Mouse (Mus musculus) forebrain, embryonic 16.5 days (tissue): ENCODE data around the gene Pan3. TPM values are rescaled to one million over a fixed set of nuclear protein-coding genes. Genes with fewer than 3 reads are reported as not detected.

Experiments
- ATAC-seq: fragments of 200-750 bp; cut with Nextera tagmentation; 2 replicates; pipeline ENCODE4 v1.8.0; 2017; ENCODE audit warnings: mild to moderate bottlenecking, moderate library complexity
- H3K27ac ChIP-seq: fragments of 300-500 bp; sonication (generic); 2 replicates; pipeline ENCODE4 v1.5.1; 2014; ENCODE audit warnings: low read length, control low read depth
- H3K27me3 ChIP-seq: fragments of 300-500 bp; sonication (generic); replicated peaks from 2 replicates; pipeline ENCODE4 v1.6.1; 2014; ENCODE audit warnings: low read length; ENCODE audit not compliant: control insufficient read depth, insufficient read depth
- H3K36me3 ChIP-seq: fragments of 300-500 bp; sonication (generic); 2 replicates; pipeline ENCODE4 v1.6.1; 2014; ENCODE audit not compliant: control insufficient read depth, insufficient read depth
- H3K4me1 ChIP-seq: fragments of 300-500 bp; sonication (generic); replicated peaks from 2 replicates; pipeline ENCODE4 v1.6.1; 2014; ENCODE audit warnings: low read length; ENCODE audit not compliant: control insufficient read depth, insufficient read depth
- H3K4me2 ChIP-seq: fragments of 300-500 bp; sonication (generic); 2 replicates; pipeline ENCODE4 v1.6.1; 2014; ENCODE audit warnings: mild to moderate bottlenecking, low read length, control low read depth
- H3K4me3 ChIP-seq: fragments of 300-500 bp; sonication (generic); replicated peaks from 2 replicates; pipeline ENCODE4 v1.5.1; 2014; ENCODE audit warnings: mild to moderate bottlenecking, low read length, control low read depth
- H3K9ac ChIP-seq: fragments of 300-500 bp; sonication (generic); replicated peaks from 2 replicates; pipeline ENCODE4 v1.6.1; 2014; ENCODE audit warnings: low read depth, low read length, control low read depth
- H3K9me3 ChIP-seq: fragments of 300-500 bp; sonication (generic); 2 replicates; pipeline ENCODE4 v1.6.1; 2016; ENCODE audit warnings: low read length; ENCODE audit not compliant: control insufficient read depth
- WGBS: fragments of 180-500 bp; shearing (Covaris S2); extraction: QIAGEN DNeasy Blood & Tissue Kit; methylation state at CpG from one replicate; pipeline ENCODE4 v1.1.7; 2014; 5-methylcytosine and 5-hydroxymethylcytosine counted together
- polyA plus RNA-seq: library from polyadenylated mRNA; unstranded; fragments of >200 nt; fragmentation: Nextera tagmentation; extraction: Ambion mirVana; gene quantifications from 2 replicates; pipeline ENCODE4 v1.2.1, GENCODE M21; 2015

Pan3 gene
- polyA plus RNA-seq, 1 experiment from 2014 or later: 67.0 TPM

- 83% methylated on average over 6 of the region's 6 CpGs for WGBS
- no peak for ATAC-seq
- H3K4me3 ChIP-seq: no peak overlapping the region
Measured at GRCm38 (mm10) chr5:147577003-147577402, 147.0 kb downstream of the Pan3 start.

DNA sequence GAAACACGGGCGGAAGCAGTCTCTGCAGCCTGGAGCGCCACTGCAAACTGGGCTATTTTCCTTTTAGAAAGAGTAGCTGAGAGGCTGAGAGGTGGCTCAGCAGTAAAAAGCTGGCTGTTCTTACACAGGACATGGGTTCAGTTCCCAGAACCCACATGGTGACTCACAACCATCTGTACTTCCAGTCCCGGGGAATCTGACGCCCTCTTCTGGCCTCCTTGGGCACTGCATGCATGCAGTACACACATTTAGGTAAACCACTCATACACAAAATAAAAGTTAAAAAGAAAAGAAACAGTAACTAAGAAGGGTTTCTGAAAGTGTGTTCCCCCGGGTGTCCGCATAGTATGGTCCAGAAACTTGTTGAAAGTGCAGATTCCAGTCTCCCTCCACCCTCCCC is 149.2 kb downstream of the Pan3 start:
- H3K4me2 ChIP-seq: no peak overlapping the region

More at GRCm38 (mm10) chr5:147577003-147577402, 147.0 kb downstream of the Pan3 start:
- H3K9me3 ChIP-seq: no peaks in the 10 kb centered on the region
- no peaks in the 10 kb centered on the region for H3K4me1 ChIP-seq
- no peak overlapping the region for H3K4me2 ChIP-seq
- no peaks in the 10 kb centered on the region for H3K36me3 ChIP-seq
- no peaks in the 10 kb centered on the region for H3K27me3 ChIP-seq
- H3K9ac ChIP-seq: no peak overlapping the region
- H3K27ac ChIP-seq: no peak overlapping the region

DNA sequence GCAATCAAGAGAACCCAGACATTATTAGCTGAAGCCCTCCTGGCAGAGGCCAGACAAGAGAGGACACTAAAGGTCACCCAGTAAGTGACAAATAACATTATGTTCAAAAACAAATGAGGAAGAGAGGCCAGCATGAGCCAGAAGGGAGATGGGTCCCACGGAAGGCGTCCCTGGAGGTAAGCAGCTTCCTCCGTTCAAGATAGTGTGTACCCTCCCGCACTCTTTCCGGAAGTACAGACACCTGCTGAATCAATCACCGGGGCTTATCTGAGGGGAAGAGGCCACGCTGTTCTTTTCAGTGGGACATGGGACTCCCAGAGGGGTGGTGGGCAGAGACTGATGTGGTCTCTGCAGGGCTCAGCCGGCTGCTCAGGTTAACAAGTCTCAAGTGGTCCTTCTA is 149.7 kb downstream of the Pan3 start:
- no peak overlapping the region for H3K4me2 ChIP-seq
- H3K9me3 ChIP-seq: no peaks in the 10 kb centered on the region
- no peaks in the 10 kb centered on the region for H3K4me1 ChIP-seq
- ATAC-seq: no peak
- H3K27ac ChIP-seq: no peak overlapping the region
- H3K27me3 ChIP-seq: no peaks in the 10 kb centered on the region
- H3K9ac ChIP-seq: no peak overlapping the region
- WGBS: 83% methylated on average over 8 of the region's 8 CpGs
- no peak overlapping the region for H3K4me3 ChIP-seq
- H3K36me3 ChIP-seq: no peaks in the 10 kb centered on the region

More for the DNA sequence above, 149.2 kb downstream of the Pan3 start:
- Histone ChIP-seq H3K27me3 (no peaks in the 10 kb centered on the region), H3K36me3 (no peaks in the 10 kb centered on the region), H3K27ac (no peak overlapping the region), H3K4me1 (no peaks in the 10 kb centered on the region), H3K9me3 (no peaks in the 10 kb centered on the region), H3K4me3 (no peak overlapping the region), H3K9ac (no peak overlapping the region)
- no peak for ATAC-seq
- 91% methylated on average over 7 of the region's 7 CpGs for WGBS

GRCm38 (mm10) chr5:147580181-147580580 is 150.2 kb downstream of the Pan3 start:
- H3K9me3 ChIP-seq: no peaks in the 10 kb centered on the region
- H3K27ac ChIP-seq: no peak overlapping the region
- 81% methylated on average over 13 of the region's 13 CpGs for WGBS
- no peaks in the 10 kb centered on the region for H3K27me3 ChIP-seq
- H3K4me2 ChIP-seq: no peak overlapping the region
- H3K9ac ChIP-seq: no peak overlapping the region
- no peaks in the 10 kb centered on the region for H3K4me1 ChIP-seq
- H3K4me3 ChIP-seq: no peak overlapping the region
- no peaks in the 10 kb centered on the region for H3K36me3 ChIP-seq
- ATAC-seq: no peak

DNA sequence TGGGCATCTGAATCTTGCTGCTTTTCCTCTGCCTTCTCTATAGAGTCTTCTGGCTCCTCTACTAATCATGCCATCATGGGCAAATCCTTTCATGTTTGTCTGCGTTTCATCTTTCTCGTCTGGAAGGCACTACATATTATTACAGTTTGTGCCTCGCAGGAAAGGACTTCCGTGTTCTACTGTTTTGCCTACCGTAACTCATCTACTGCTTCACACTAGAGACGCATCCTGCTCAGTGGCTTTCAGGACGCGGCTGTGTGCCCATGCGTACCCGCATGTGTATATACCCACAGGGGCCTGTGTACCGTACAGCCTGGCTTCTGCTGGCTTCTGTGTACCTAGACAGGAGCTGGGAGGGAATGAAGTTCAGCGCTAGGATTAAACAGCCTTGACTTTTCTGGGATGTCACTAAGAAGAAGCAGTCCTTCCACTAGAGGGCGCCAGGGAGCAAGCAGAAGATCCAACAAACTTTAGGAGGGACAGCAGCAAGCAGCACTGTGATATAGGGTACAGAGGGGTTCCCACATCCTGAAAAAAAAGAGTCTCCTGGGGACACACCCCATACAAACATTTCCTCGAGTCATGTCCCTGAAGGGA is 153.8 kb downstream of the Pan3 start:
- Histone ChIP-seq H3K9ac (no peak overlapping the region), H3K4me3 (no peak overlapping the region), H3K9me3 (no peaks in the 10 kb centered on the region), H3K27ac (no peak overlapping the region), H3K4me1 (no peaks in the 10 kb centered on the region), H3K4me2 (no peak overlapping the region), H3K36me3 (no peaks in the 10 kb centered on the region), H3K27me3 (no peaks in the 10 kb centered on the region)
- 47% methylated on average over 14 of the region's 14 CpGs for WGBS
- peak; percentile 43; the same call in 1 of the 2 replicates for ATAC-seq

GRCm38 (mm10) chr5:147584648-147585047 is 154.7 kb downstream of the Pan3 start:
- Histone ChIP-seq H3K27ac (no peak overlapping the region), H3K36me3 (no peaks in the 10 kb centered on the region), H3K9ac (no peak overlapping the region), H3K27me3 (no peaks in the 10 kb centered on the region), H3K4me3 (no peak overlapping the region), H3K4me2 (no peak overlapping the region), H3K4me1 (no peaks in the 10 kb centered on the region), H3K9me3 (no peaks in the 10 kb centered on the region)
- no peak for ATAC-seq
- 82% methylated on average over 9 of the region's 9 CpGs for WGBS

GRCm38 (mm10) chr5:147585070-147585469 is 155.1 kb downstream of the Pan3 start:
- Histone ChIP-seq H3K36me3 (no peaks in the 10 kb centered on the region), H3K27me3 (no peaks in the 10 kb centered on the region), H3K9ac (no peak overlapping the region), H3K27ac (no peak overlapping the region), H3K4me1 (no peaks in the 10 kb centered on the region), H3K4me2 (no peak overlapping the region), H3K9me3 (no peaks in the 10 kb centered on the region), H3K4me3 (no peak overlapping the region)
- ATAC-seq: no peak
- WGBS: 76% methylated on average over 1 of the region's 1 CpGs

DNA sequence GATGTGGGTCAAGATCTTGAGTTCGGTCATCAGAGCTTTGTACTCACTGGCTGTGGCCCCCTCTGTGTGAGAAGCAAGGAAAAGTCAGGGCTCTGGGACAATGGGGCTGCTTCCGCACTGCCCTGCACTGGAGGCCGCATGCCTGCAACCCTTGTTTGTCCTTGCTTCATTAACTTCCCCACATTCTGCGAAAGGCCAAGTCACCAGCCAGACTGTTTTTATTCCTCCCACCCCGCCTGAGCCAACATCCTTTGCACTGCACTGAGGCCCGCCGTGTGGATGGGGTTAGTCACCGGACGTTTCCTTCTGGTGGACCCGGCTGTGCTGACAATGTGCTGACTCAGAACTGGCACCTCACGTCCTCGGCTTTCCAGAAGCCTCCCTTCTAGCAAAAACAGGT is 159.9 kb downstream of the Pan3 start:
- 70% methylated on average over 12 of the region's 12 CpGs for WGBS
- no peak overlapping the region for H3K9ac ChIP-seq
- H3K27ac ChIP-seq: no peak overlapping the region
- H3K36me3 ChIP-seq: no peaks in the 10 kb centered on the region
- H3K27me3 ChIP-seq: no peaks in the 10 kb centered on the region
- no peak for ATAC-seq
- H3K4me1 ChIP-seq: no peaks in the 10 kb centered on the region
- H3K9me3 ChIP-seq: no peaks in the 10 kb centered on the region
- H3K4me2 ChIP-seq: no peak overlapping the region
- no peak overlapping the region for H3K4me3 ChIP-seq

DNA sequence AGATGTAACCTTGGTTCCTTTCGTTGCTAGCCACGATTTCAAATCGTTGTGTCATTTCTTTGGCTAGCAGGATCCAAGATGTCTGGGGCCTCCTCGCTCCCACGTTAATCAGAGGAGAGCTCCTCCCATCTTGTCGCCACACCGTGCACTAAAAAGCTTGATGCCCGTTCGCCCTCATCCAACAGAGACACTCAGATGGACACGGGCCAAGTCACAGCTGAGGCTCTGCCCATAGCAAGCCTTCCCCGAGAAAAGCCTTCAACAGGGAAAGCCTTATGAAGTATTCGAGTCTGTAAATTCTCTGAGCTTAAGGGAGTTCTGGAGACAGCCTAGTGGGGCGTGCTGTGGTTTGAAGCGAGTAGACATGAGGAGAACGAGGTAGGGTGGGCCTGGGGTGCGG is 167.9 kb downstream of the Pan3 start:
- ATAC-seq: no peak
- no peaks in the 10 kb centered on the region for H3K27me3 ChIP-seq
- H3K9ac ChIP-seq: no peak overlapping the region
- 53% methylated on average over 16 of the region's 16 CpGs for WGBS
- no peak overlapping the region for H3K4me2 ChIP-seq
- no peak overlapping the region for H3K4me3 ChIP-seq
- no peaks in the 10 kb centered on the region for H3K9me3 ChIP-seq
- H3K36me3 ChIP-seq: no peaks in the 10 kb centered on the region
- H3K4me1 ChIP-seq: no peaks in the 10 kb centered on the region
- H3K27ac ChIP-seq: no peak overlapping the region
